Mouse (Mus musculus) kidney, postnatal 14 days (tissue): ENCODE measurements around the gene Palld.
A peak's percentile ranks its signal among the peaks of the same experiment; 100 is the strongest.

Experiments
- DNase-seq: peaks from one replicate; pipeline ENCODE4 v3.0.0; 2022; ENCODE audit warnings: mixed read lengths

Palld gene

DNA sequence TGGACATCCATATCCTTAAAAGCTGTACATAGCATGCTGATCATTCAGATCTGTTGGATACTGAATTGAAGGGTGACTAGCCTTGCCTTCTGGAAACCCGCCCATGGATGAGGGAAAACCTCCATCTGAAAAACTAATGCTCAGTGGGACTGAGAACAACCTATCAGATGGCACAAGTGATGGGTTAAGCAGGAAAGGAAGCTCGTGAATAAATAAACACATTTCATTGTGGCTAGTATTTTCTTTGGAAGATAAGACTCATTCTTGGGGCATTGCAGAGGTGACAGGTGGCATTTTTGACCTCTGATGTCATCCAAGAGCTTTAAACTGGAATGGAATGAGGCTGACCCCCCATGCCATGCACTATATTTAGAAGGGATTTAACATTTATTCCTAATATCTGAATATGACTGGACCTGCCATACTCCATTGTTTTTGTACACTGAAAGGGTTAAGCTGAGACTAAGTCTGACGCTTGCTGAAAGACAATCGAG, 128.8 kb downstream of the Palld start:
- no peak for DNase-seq

DNA sequence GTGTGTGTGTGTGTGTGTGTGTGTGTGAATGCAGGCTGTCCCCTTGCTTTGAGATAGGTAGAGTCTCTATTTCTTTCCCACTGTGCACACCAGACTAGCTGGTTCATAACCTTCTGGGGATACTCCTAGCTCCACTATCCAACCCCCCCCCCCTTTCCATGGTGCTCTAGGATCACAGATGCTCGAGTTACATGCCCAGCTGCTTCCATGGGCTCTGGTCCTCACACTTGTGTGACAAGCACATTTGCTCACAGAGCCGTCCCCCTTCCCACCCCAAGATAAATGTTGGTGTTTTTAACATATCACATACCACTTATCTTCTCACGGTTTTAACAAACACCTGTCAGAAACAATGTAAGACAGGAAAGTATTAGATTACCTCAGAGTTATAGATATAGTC, 131.2 kb downstream of the Palld start:
- DNase-seq, result no peak

DNA sequence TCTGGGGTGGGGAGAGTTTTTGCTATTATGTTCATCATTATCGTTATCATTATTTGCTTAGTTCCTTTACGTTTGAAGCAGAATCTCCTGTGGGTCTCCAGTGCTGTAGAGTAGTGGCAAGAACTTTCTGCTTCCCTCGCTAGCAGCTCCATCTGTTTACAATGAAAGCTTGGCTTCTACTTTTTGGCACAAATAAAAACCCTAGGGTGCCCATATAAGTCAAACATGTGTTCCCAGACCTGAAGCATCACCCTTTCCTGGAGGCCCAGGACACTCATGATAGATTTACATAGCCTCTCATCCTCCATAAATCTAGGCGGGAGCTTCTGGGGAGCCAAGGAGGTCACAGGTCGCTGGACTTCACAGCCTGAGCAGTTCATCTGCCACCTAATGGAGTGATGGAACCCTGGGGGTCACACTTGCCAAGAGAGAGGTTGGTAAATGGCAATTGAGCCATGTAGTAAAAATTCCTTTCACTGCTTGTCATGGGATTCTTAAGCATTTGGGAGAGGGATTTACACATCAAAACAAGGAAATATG, 133.1 kb downstream of the Palld start:
- DNase-seq, result no peak

DNA sequence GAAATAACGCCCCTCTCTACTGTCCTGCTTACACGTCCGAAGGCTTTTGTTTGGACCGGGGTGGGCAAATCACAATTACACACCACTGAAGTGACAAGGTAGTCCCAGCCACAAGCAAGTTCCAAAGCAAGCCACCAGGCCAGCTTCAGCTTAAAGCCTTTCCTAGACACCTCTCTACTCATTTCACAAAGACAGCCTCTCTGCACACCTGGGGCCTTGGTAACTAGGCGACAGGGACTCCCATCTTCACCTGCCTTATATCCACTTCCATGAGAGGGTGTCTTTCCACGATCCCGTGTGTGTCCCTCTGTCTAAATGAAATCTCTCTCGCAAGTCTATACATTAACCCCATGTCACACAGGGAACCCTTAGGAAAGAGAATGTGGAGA, 142.3 kb downstream of the Palld start:
- DNase-seq, result no peak

DNA sequence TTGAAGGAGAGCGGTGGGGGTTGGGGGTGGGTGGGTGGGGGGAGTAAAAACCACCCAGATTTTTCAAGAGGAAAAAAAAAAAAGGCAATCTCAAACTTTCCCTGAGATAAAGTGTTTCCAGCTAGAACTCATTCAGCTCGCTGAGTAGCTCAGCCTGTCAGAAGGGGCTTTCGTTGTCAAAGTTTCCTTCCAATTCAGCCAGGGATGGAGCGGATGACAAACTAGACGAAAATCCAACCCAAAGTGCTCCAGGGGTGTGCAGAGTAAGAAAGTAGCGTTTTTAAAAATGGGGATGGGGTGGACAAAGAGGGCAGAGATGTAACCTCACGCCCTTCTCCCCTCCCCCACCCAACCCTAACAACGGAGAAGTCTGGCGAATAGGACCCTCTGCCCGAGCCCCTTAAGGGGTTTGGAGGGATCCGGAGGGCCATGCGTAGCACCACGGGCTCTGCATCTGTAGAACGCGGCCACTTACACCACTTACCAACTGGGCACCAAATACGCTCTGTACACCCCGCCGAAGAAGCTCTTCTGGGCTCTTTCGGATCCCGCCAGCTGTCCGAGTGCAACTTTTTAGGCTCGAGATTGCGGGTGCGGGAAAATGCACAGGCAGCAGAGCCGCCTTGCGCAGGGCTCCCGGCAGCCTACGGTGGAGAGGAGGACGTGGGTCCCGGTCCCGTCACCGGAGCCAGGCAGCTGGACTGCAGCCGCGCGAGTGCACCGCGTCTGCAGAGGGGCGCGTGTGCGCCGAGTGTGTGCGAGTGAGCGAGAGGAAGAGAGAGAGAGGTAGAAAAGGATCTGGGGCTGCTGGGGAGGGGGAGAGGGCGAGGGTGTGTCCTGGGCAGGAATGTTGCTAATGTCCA, 142.9 kb downstream of the Palld start:
- peak; percentile 36 for DNase-seq

DNA sequence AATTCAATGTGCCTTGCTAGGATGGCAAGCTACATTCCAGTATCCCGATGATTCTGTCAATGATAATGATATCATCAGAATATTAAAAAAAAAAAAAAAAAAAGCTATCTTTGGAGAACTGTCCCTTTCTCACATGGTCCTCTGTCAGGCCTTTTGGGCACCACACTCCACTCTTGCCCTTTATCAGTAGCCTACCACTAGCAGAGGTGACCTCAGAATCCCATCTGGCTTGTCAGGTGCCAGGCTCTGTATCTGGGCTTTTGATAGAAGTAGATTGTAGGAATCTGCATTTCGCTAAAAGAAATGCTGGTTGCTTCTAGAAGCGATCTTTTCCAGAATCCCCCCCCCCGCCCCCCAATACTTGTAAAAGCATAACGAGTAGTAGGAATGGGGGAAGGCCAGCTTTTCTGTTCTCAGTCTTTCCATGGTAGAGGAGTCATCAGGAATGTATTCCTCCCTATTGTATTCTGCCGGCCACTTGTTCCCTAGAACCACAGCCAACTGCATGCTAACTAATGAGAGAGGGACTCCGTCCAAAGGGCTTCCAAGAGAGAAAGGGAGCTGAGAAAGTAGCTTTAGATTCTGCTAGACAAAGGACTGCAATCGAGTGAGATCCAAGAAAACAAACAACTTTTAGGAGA, 143.7 kb downstream of the Palld start:
- no peak for DNase-seq

DNA sequence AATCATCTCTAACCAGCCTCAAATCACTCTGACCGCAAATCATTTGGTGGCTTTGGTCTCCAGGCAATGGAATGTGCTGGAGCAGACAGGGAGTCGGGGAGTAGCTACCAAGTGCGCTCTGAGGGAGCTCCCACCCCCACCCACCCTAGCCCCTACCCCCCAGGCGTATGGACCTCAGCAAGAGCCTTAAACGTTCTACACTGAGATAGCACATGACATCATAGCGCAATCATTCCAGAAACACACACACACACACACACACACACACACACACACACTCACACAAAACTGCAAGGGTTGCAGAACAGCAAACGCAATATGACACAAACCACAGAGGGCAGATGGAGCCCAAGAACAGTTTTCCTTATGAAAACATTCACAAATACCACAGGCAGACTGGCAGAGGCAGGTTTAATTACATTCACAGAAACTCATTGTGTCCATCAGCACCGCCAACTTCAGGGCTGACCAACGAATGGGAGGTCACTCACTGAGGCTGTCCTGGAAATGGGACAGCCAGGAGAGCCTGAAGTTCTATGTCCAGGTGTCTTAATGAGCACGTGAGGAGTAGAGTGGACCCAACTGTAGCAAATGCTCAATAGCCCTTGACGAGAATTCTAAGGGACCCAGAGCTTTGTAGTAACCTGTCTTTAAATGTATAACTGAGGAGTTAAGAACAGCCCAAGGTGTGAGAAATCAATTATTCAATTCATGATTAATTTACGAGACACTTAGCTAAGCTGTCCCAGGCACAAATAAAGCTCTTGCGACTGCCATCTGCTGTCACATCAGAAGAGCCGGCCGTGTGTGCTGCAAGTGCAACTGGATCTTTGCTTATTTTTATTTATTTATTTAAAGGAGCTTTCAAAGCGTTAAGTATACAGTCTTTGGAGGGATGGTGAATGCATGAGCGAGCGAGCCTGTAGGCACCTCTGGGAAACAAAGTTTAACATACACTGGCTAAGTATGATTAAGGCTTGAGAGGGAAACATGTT, 145.2 kb downstream of the Palld start:
- peak; percentile 28 for DNase-seq

DNA sequence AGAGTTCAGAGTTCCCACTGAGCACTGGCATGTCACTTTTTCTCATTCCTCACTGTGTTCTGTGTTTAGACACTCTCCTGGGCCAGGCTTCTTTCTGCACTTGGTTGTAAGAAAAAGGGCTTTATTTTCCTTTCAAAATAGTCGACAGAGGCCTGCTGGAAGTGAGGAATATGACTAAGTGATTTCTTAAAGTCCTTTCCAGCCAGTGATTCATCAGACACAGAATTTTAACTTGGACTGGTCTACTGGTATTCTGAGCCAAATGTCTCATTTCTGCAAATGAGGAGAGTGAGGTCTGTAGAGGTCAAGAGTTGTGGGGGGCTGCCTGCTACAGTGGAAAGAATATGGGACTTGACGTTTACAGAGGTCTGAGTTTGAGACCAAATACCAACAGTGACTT, 147.3 kb downstream of the Palld start:
- no peak for DNase-seq

DNA sequence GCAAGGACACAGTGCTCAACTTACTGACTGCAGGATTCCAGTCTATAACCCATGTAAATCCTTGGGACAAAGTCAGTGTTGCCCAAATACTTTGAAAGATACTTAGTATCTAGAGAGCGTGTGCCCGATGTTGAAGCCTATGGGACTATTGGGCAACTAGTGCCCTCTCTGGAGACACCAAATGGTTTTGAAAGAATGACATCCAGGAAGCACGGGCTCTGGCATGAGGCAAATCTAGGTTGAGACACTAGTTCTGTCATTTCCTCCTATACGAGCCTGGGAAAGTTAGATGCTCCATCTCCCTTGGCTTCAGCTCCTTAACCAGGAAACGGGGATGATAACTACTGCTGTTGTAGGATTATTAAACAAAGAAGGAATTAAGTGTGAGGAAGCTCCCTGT, 155.4 kb downstream of the Palld start:
- DNase-seq, result no peak

DNA sequence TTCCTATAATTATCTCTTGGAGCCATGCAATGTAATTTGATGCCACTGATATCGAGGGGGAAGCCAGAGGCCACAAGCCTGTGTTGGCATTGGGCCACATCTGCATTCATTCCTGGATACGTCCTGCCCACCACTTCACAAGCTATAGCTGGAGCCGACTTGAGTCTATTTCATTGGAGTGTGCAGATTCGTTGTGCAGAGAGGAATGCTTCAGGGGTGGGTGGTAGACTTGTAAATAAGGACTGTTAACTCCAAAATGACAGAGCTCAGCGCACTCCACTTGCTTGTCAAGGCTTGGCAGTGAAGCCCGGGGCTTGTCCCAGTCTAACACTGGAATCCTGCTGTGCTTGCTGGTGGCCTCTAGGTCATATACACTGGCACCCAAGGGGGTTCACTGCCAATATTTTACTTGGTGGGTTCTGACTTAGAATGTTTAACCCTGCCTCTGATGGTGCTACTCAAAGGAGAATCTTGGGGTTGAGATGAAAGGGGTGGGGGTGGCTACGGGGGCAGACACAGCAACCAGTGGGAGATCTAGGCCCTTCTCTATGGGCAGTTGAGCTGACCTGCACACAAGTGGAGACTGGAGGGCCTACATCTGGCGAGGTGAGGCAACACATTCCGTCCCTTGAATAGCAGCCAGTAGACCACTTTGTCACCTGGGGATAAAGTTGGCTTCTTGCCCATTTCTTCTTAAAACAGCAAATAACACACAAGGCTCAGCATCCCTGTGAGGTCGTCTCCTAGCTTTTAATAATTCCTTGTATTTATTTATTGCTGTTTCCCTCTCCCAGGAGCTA, 157.1 kb downstream of the Palld start:
- DNase-seq, result no peak

DNA sequence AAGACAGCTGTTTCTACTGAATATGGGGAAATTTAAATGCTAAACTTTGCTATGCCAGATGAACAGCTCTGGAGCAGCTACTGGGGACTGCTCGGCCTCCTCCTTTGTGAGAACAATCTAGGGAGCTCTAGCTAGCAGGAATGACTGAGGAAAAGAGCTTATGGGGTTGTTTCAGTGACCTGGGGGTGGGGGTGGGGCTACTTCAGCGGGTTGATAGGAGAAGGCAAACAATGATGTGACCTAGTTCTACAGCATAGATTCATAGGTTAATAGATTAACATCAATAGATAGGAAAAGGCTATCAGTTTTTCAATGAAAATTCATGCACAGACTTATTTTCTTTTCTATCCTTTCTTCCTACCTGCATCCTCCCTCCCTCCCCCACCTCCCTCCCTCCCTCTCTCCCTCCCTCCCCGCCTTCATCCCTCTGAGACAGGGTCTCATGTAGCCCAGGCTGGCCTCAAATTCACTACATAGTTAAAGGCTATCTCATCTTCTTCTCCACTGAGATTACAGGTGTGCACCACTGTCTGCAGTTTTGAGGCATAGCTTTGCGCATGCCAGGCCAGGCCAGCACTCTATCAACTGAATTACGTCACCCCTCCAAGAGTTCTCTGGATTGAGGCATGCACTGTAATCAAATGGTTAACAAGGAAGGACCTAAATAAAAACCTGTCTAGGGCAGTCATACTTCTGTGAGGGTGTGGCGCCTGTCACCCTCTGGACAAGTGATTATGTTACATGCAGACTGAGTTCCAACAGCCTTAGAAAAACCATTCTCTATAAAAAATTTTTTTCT, 158.5 kb downstream of the Palld start:
- no peak for DNase-seq

DNA sequence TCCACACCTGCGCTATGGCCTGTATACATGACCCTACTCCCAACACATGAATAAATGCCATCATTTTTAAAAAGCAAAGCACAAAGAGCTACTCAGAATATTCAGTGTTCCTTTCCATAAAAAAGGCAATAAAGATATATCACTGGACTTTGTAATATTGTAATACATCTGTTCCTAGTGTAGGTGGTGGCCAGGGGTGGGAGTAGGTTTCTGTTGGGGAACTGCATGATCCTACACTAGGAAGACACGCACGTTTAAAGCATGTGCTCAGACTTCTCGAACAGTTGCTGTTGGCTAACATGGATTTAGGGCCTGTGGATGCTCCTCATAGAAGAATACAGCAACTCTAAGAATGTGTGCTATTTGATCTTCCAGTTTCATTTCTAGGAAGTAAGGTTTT, 165.0 kb downstream of the Palld start:
- no peak for DNase-seq

DNA sequence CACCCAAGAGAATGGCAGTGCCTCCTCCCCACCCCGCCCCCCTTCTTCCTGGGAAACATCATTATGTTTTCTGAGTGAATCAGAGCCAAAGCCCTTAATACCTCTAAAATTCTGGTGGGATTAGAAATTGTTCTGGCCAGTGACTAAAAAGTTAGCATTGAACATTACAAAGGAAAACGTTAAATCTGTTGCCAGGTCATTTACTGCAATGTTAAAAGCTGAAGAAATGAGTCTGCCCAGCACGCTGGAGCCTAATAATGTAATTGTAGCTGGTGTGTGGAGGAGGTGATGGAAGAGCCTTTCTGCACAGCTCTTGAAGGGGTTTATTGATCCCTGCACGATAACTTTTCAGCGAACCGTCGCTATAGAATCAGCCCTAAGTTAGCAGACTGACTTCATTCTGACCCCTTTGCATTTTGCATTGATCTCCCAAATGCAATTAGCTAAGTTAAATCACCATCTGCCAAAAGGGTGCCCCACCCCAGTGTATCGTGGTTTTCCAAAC, 165.7 kb downstream of the Palld start:
- DNase-seq, result no peak

DNA sequence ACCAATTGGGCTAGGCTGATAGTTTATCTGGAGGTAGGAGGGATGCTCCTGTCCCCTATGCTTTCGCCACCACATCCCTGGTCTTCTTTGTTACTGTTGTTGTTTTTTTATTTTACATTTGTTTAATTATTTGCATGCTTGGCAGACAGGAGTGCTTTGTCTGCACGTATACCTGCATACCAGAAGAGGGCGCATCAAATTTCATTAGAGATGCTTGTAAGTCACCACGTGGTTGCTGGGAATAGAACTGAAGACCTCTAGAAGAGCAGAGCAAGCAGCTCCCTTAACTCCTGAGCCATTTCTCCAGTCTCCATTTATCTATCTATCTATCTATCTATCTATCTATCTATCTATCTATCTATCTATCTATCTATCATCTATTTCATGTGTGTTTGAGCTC, 166.4 kb downstream of the Palld start:
- DNase-seq, result no peak

DNA sequence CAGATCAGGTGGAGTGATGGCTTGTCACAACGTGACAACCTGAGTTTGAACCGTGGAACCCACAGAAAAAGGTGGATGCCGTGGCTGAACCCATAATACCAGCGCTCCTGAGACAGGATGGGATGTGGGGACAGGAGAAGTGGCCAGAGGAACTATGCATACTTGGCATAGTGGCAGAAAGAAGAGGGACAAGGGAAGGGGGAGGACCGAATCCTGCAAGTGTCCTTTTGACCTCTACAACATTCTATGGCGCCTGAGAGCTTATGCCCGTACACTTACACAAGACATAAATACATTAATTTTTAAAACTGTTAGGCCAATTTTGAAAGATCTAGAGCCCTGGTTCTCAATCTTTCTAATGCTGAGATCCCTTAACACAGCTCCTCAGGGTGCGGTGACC, 168.3 kb downstream of the Palld start:
- DNase-seq, result no peak

DNA sequence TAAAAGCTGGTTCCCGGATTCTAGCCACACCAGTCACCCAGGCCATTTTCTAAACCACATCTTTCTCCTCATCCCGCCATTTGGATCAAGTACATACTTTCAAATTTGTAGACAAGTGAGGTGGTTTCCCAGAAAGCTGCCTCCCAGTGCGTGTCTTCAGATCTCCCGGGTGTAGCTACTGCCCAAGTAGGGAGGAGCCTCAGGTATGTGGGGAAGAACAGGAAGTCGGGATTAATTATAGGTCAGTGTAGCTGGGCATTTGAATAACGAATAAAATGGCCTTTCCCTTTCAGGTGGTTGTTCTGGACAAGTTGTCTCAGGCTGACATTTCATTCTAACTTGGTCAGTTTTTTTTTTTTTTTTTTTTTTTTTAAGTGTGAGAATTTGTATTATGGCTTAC, 170.3 kb downstream of the Palld start:
- DNase-seq, result no peak

DNA sequence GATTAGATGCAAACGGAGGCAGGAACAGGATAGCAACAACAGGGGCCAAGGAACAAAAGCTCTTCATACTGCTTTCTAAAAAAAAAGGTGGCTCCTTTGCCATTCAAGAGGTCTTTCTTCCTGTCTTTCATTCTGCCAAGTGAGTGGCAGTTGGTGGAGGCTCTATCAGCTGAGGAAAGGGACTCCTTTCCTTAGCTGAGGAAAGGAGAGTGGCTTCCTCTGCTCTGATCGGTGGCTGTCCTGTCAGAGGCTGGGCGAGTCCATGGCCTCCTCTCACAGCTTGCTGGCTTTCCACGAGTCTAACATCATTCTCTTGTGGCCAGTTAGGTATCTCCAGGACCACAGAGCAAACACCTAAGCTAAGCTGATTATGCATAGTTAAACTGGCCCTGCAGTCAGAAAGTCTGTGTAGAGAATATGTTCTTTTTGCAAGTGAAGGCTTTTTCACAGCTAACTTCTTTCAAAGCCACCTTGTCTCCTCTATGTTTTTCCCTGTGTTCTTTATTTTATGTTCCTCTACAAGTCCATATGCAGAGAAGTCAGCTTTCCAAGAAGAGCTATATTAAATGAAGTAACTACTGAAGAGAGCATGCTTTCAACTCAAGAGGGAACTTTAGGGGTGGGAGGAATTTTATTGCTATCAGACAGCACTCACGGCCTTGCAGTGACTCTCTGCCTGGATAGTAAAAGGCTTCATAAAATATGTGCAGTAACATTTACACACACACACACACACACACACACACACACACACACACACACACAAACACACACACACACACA, 171.0 kb downstream of the Palld start:
- DNase-seq, result no peak

DNA sequence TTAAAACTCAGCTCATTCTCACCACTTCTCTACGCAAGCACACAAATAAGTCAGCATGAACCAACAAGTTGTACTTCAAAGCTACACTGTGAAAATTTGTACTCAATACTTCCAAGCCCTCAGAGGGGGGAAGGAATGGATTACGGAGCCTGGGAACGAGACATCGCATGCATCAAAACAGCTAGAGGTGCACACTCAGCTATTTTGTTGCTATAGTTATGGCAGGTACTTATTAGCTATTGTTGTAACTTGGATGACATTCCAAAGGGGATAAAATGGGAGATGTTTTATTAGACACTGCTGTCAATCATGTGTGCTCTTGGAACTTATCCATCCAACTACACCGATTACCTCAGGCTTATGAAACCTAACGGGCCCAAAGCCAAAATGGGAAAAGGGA, 171.8 kb downstream of the Palld start:
- DNase-seq, result no peak

DNA sequence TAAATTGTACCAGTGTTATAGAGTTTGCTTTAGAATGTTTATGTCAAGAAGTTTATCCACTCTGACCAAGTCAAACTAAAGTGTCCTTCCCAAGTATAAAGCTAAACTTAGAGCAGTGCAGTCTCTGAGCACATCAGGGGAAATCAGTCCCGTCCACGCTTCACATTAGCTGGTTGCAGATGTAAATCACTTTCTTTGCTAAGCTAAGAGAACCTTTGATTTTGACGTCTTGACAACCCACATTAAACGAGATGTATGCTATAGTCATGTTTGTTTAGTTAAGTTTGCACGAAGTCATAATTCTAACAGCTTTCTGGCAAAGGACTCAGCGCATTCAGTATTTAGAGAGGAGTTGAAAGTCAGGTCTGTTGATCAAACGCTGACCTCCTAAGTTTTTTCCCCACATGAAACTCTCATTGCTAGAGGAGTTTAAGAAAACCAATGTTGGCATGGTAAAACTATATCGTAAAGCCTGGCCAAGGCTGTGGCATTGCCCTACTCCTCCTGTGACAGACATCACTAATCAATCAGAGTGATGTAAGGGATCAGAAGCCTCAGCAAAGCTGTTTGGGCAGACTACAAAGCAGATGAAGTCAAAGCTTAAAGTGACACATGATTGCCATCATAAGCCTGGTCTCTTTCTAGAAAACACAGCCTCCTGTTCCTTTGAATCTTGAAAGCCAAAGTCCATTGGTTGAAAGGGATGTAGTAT, 177.0 kb downstream of the Palld start:
- no peak for DNase-seq
